Mouse (Mus musculus): ENCODE data around the gene Lcmt2. TPM values are rescaled to one million over a fixed set of nuclear protein-coding genes. Genes with fewer than 3 reads are reported as not detected.

Gene Lcmt2
- polyA plus RNA-seq, 1 experiment from 2014 or later: 10.2 TPM

- Histone ChIP-seq H3K27ac (ENCODE audit: low read depth) (no peak overlapping the region), H3K9ac (replicated peaks) (no peak overlapping the region), H3K9me3 (ENCODE audit: low read length) (no peaks in the 10 kb centered on the region), H3K4me2 (ENCODE audit: low read depth, low read length) (no peak overlapping the region), H3K36me3 (replicated peaks; ENCODE audit: insufficient read depth, low read length) (no peaks in the 10 kb centered on the region), H3K27me3 (ENCODE audit: insufficient read depth, low read length) (no peaks in the 10 kb centered on the region), H3K4me3 (ENCODE audit: low read depth, low read length) (no peak overlapping the region), H3K4me1 (ENCODE audit: insufficient read depth) (no peaks in the 10 kb centered on the region)
- DNase-seq (no peak), ATAC-seq (peak; percentile 48)
- TF ChIP-seq EP300 (IDR thresholded peaks at IDR 0.05; ENCODE audit: low read depth) (no peak), CTCF (IDR thresholded peaks at IDR 0.05; ENCODE audit: low read depth) (no peak)
Observed at GRCm38 (mm10) chr2:121105940-121106339, 34.5 kb downstream of the Lcmt2 start.

- Histone ChIP-seq H3K9me3 (ENCODE audit: low read length) (no peaks in the 10 kb centered on the region), H3K4me2 (ENCODE audit: low read depth, low read length) (no peak overlapping the region), H3K4me1 (ENCODE audit: insufficient read depth) (no peaks in the 10 kb centered on the region), H3K36me3 (replicated peaks; ENCODE audit: insufficient read depth, low read length) (no peaks in the 10 kb centered on the region), H3K9ac (replicated peaks) (no peak overlapping the region), H3K27me3 (ENCODE audit: insufficient read depth, low read length) (no peaks in the 10 kb centered on the region), H3K4me3 (ENCODE audit: low read depth, low read length) (no peak overlapping the region), H3K27ac (ENCODE audit: low read depth) (no peak overlapping the region)
- TF ChIP-seq EP300 (IDR thresholded peaks at IDR 0.05; ENCODE audit: low read depth) (no peak), CTCF (IDR thresholded peaks at IDR 0.05; ENCODE audit: low read depth) (peak; percentile 86)
- DNase-seq (peak; percentile 62), ATAC-seq (no peak)
- WGBS (ENCODE audit: insufficient replicate concordance): 18% methylated on average over 9 of the region's 9 CpGs
Observed at GRCm38 (mm10) chr2:121102051-121102450, 38.4 kb downstream of the Lcmt2 start.

GRCm38 (mm10) chr2:121089751-121090150 lies 50.7 kb downstream of the Lcmt2 start:
- no peaks in the 10 kb centered on the region for H3K9me3 ChIP-seq (ENCODE audit: low read length)
- H3K4me2 ChIP-seq (ENCODE audit: low read depth, low read length): no peak overlapping the region
- H3K9ac ChIP-seq (replicated peaks): no peak overlapping the region
- H3K27me3 ChIP-seq (ENCODE audit: insufficient read depth, low read length): no peaks in the 10 kb centered on the region
- no peak overlapping the region for H3K27ac ChIP-seq (ENCODE audit: low read depth)
- WGBS (ENCODE audit: insufficient replicate concordance): 64% methylated on average over 4 of the region's 4 CpGs
- ATAC-seq: no peak
- H3K4me1 ChIP-seq (ENCODE audit: insufficient read depth): no peaks in the 10 kb centered on the region
- no peak overlapping the region for H3K4me3 ChIP-seq (ENCODE audit: low read depth, low read length)
- H3K36me3 ChIP-seq (replicated peaks; ENCODE audit: insufficient read depth, low read length): no peaks in the 10 kb centered on the region
- no peak for TF ChIP-seq CTCF (IDR thresholded peaks at IDR 0.05; ENCODE audit: low read depth)
- TF ChIP-seq EP300 (IDR thresholded peaks at IDR 0.05; ENCODE audit: low read depth): no peak
- no peak for DNase-seq

- Histone ChIP-seq H3K9ac (replicated peaks) (no peak overlapping the region), H3K27ac (ENCODE audit: low read depth) (no peak overlapping the region), H3K9me3 (ENCODE audit: low read length) (no peaks in the 10 kb centered on the region), H3K4me2 (ENCODE audit: low read depth, low read length) (no peak overlapping the region), H3K36me3 (replicated peaks; ENCODE audit: insufficient read depth, low read length) (no peaks in the 10 kb centered on the region), H3K4me3 (ENCODE audit: low read depth, low read length) (no peak overlapping the region), H3K27me3 (ENCODE audit: insufficient read depth, low read length) (no peaks in the 10 kb centered on the region), H3K4me1 (ENCODE audit: insufficient read depth) (no peaks in the 10 kb centered on the region)
- TF ChIP-seq CTCF (IDR thresholded peaks at IDR 0.05; ENCODE audit: low read depth) (peak; percentile 48), EP300 (IDR thresholded peaks at IDR 0.05; ENCODE audit: low read depth) (no peak)
- 83% methylated on average over 3 of the region's 3 CpGs for WGBS (ENCODE audit: insufficient replicate concordance)
- DNase-seq (no peak), ATAC-seq (no peak)
Observed at GRCm38 (mm10) chr2:121088507-121088906, 51.9 kb downstream of the Lcmt2 start.

- no peak within 1 kb of the TSS for H3K27ac ChIP-seq (ENCODE audit: low read depth)
- WGBS (ENCODE audit: insufficient replicate concordance): 22% methylated on average over 6 of the region's 6 CpGs
- ATAC-seq (no peak), DNase-seq (no peak)
- H3K4me1 ChIP-seq (ENCODE audit: insufficient read depth): no peaks in the 10 kb centered on the region
- no peaks in the 10 kb centered on the region for H3K27me3 ChIP-seq (ENCODE audit: insufficient read depth, low read length)
- TF ChIP-seq CTCF (IDR thresholded peaks at IDR 0.05; ENCODE audit: low read depth) (no peak), EP300 (IDR thresholded peaks at IDR 0.05; ENCODE audit: low read depth) (no peak)
- no peak within 1 kb of the TSS for H3K4me2 ChIP-seq (ENCODE audit: low read depth, low read length)
- no peaks in the 10 kb centered on the region for H3K36me3 ChIP-seq (replicated peaks; ENCODE audit: insufficient read depth, low read length)
- no peak within 1 kb of the TSS for H3K4me3 ChIP-seq (ENCODE audit: low read depth, low read length)
- no peak within 1 kb of the TSS for H3K9ac ChIP-seq (replicated peaks)
- H3K9me3 ChIP-seq (ENCODE audit: low read length): no peaks in the 10 kb centered on the region
Observed at GRCm38 (mm10) chr2:121085480-121086185, 54.8 kb downstream of the Lcmt2 start, which contains the start of gene Tgm5. Tgm5 (minus strand) TSS chr2:121085841.

- ATAC-seq: peak; percentile 43; the same call in 1 of the 2 replicates
- DNase-seq: no peak
- H3K4me3 ChIP-seq (ENCODE audit: low read depth, low read length): no peak overlapping the region
- WGBS (ENCODE audit: insufficient replicate concordance): 25% methylated on average over 1 of the region's 1 CpGs
- no peak overlapping the region for H3K4me2 ChIP-seq (ENCODE audit: low read depth, low read length)
- H3K9me3 ChIP-seq (ENCODE audit: low read length): no peaks in the 10 kb centered on the region
- no peak overlapping the region for H3K27ac ChIP-seq (ENCODE audit: low read depth)
- no peak overlapping the region for H3K9ac ChIP-seq (replicated peaks)
- H3K36me3 ChIP-seq (replicated peaks; ENCODE audit: insufficient read depth, low read length): no peaks in the 10 kb centered on the region
- no peaks in the 10 kb centered on the region for H3K27me3 ChIP-seq (ENCODE audit: insufficient read depth, low read length)
- no peaks in the 10 kb centered on the region for H3K4me1 ChIP-seq (ENCODE audit: insufficient read depth)
- TF ChIP-seq CTCF (IDR thresholded peaks at IDR 0.05; ENCODE audit: low read depth) (no peak), EP300 (IDR thresholded peaks at IDR 0.05; ENCODE audit: low read depth) (no peak)
Observed at GRCm38 (mm10) chr2:121082626-121083025, 57.8 kb downstream of the Lcmt2 start.

Other genes starting within 250 kb of the Lcmt2 start
- 5.4 and 6.6 TPM in 2 replicates for gene Ubr1, start 169.9 kb downstream of the Lcmt2 start, polyA plus RNA-seq (2015; fragmentation: Nextera tagmentation; extraction: Ambion mirVana)
- 2.9 and 3.2 TPM in 2 replicates for gene Tmem62, start 163.6 kb downstream of the Lcmt2 start, polyA plus RNA-seq (2015; fragmentation: Nextera tagmentation; extraction: Ambion mirVana)
- gene Ccndbp1, start 132.2 kb downstream of the Lcmt2 start, polyA plus RNA-seq (2015; fragmentation: Nextera tagmentation; extraction: Ambion mirVana): 36.0 and 37.4 TPM in 2 replicates
- gene Epb42, start 103.6 kb downstream of the Lcmt2 start, polyA plus RNA-seq (2015; fragmentation: Nextera tagmentation; extraction: Ambion mirVana): 49.1 and 54.9 TPM in 2 replicates
- not detected in 2 replicates for gene Tgm5, start 54.8 kb downstream of the Lcmt2 start, polyA plus RNA-seq (2015; fragmentation: Nextera tagmentation; extraction: Ambion mirVana)
- not detected in 2 replicates for gene Tgm7, start 30.9 kb downstream of the Lcmt2 start, polyA plus RNA-seq (2015; fragmentation: Nextera tagmentation; extraction: Ambion mirVana)
- gene Adal, start 225 bp downstream of the Lcmt2 start, polyA plus RNA-seq (2015; fragmentation: Nextera tagmentation; extraction: Ambion mirVana): 5.5 and 7.3 TPM in 2 replicates
- 8.1 and 9.7 TPM in 2 replicates for gene Tubgcp4, start 30.0 kb upstream of the Lcmt2 start, polyA plus RNA-seq (2015; fragmentation: Nextera tagmentation; extraction: Ambion mirVana)
- 3.9 and 4.4 TPM in 2 replicates for gene Zscan29, start 30.5 kb upstream of the Lcmt2 start, polyA plus RNA-seq (2015; fragmentation: Nextera tagmentation; extraction: Ambion mirVana)
- gene Trp53bp1, start 130.8 kb upstream of the Lcmt2 start, polyA plus RNA-seq (2015; fragmentation: Nextera tagmentation; extraction: Ambion mirVana): 4.8 and 5.7 TPM in 2 replicates
- gene Map1a, start 148.9 kb upstream of the Lcmt2 start, polyA plus RNA-seq (2015; fragmentation: Nextera tagmentation; extraction: Ambion mirVana): 0.02 and 0.04 TPM in 2 replicates
- gene Ppip5k1, start 214.7 kb upstream of the Lcmt2 start, polyA plus RNA-seq (2015; fragmentation: Nextera tagmentation; extraction: Ambion mirVana): 2.3 and 3.5 TPM in 2 replicates
- gene Ckmt1, start 217.1 kb upstream of the Lcmt2 start, polyA plus RNA-seq (2015; fragmentation: Nextera tagmentation; extraction: Ambion mirVana): 0.54 and 0.68 TPM in 2 replicates
- not detected in 2 replicates for gene Strc, start 246.5 kb upstream of the Lcmt2 start, polyA plus RNA-seq (2015; fragmentation: Nextera tagmentation; extraction: Ambion mirVana)

All from liver, postnatal 0 days (tissue).